In genomic region chr5:138755453-138756301, GRCm38 (mm10) we compare ENCODE assay signal across 8 mouse cellular contexts. TPM values are rescaled to one million over a fixed set of nuclear protein-coding genes. Genes with fewer than 3 reads are reported as not detected.
A peak's percentile ranks its signal among the peaks of the same experiment; 100 is the strongest.
DNase-seq lines count a peak whose midpoint lies in the region; ATAC-seq and TF ChIP-seq lines count a peak whose summit lies in the region.

No protein-coding gene starts in this region.

- TF ChIP-seq CTCF in layer of hippocampus, adult 2 months (conservative IDR thresholded peaks at IDR 0.05), result no peak
- TF ChIP-seq CTCF in intestine, postnatal 0 days (IDR thresholded peaks at IDR 0.05; ENCODE audit: low read depth), result no peak

- peak overlapping the region; percentile 90 for H3K27ac ChIP-seq in layer of hippocampus, adult 2 months
- H3K27ac ChIP-seq in intestine, postnatal 0 days (ENCODE audit: low read depth, low read length), result no peak overlapping the region
- 0 out of 2 replicates have a peak overlapping the region, but pooled peaks have one; percentile 51 for H3K27ac ChIP-seq in liver, embryonic 13.5 days
- peak overlapping the region; percentile 98 for H3K27ac ChIP-seq in neural tube, embryonic 14.5 days (ENCODE audit: low read depth, low read length)

- intact Hi-C loops in gastrocnemius, postnatal 14 days (cut with DNase I; ENCODE audit: low total_unique reads), result no loop called here

- H3K9ac ChIP-seq in intestine, postnatal 0 days (ENCODE audit: low read depth, low read length), result peak overlapping the region; percentile 53; the same call in 1 of the 2 replicates
- peak overlapping the region; percentile 33 for H3K9ac ChIP-seq in liver, embryonic 13.5 days
- H3K9ac ChIP-seq in neural tube, embryonic 14.5 days (replicated peaks; ENCODE audit: low read depth, low read length), result peak overlapping the region; percentile 93

- no peaks in the 10 kb centered on the region for H3K9me3 ChIP-seq in intestine, postnatal 0 days (ENCODE audit: control insufficient read depth)
- no peaks in the 10 kb centered on the region for H3K9me3 ChIP-seq in liver, embryonic 13.5 days (replicated peaks)
- no peaks in the 10 kb centered on the region for H3K9me3 ChIP-seq in neural tube, embryonic 14.5 days (ENCODE audit: control insufficient read depth, low read length)

- H3K36me3 ChIP-seq in intestine, postnatal 0 days (ENCODE audit: control insufficient read depth, insufficient read depth), result no peaks in the 10 kb centered on the region
- H3K36me3 ChIP-seq in liver, embryonic 13.5 days, result no peaks in the 10 kb centered on the region
- H3K36me3 ChIP-seq in neural tube, embryonic 14.5 days (ENCODE audit: control insufficient read depth, insufficient read depth, low read length), result peaks cover 13% of the 10 kb centered on the region; the same call in 1 of the 2 replicates

- H3K27me3 ChIP-seq in intestine, postnatal 0 days (replicated peaks; ENCODE audit: control insufficient read depth, insufficient read depth, low read length), result peaks cover 44% of the 10 kb centered on the region
- H3K27me3 ChIP-seq in liver, embryonic 13.5 days, result peaks cover 62% of the 10 kb centered on the region
- no peaks in the 10 kb centered on the region for H3K27me3 ChIP-seq in neural tube, embryonic 14.5 days (ENCODE audit: control insufficient read depth, insufficient read depth, low read length)

- peak overlapping the region; percentile 94 for H3K4me2 ChIP-seq in intestine, postnatal 0 days (replicated peaks; ENCODE audit: low read depth)
- peak overlapping the region; percentile 63 for H3K4me2 ChIP-seq in liver, embryonic 13.5 days
- peak overlapping the region; percentile 94 for H3K4me2 ChIP-seq in neural tube, embryonic 14.5 days (ENCODE audit: low read depth, low read length)

- H3K4me3 ChIP-seq in layer of hippocampus, adult 2 months, result peak overlapping the region; percentile 76
- peak overlapping the region; percentile 53 for H3K4me3 ChIP-seq in intestine, postnatal 0 days (ENCODE audit: low read depth, low read length)
- peak overlapping the region; percentile 56 for H3K4me3 ChIP-seq in liver, embryonic 13.5 days (replicated peaks)
- peak overlapping the region; percentile 60 for H3K4me3 ChIP-seq in neural tube, embryonic 14.5 days (ENCODE audit: low read depth, low read length)

- peak; percentile 27; the same call in 1 of the 2 replicates for ATAC-seq in common myeloid progenitor, adult 5-6 weeks (replicated peaks; ENCODE audit: low read depth, poor library complexity, severe bottlenecking)
- ATAC-seq in intestine, postnatal 0 days, result no peak
- no peak for ATAC-seq in liver, embryonic 13.5 days (ENCODE audit: low read depth)
- ATAC-seq in neural tube, embryonic 14.5 days (ENCODE audit: low read depth), result peak; percentile 7; the same call in 1 of the 2 replicates
- ATAC-seq in megakaryocyte-erythroid progenitor cell, adult 5-6 weeks (replicated peaks; ENCODE audit: low FRiP score, low TSS enrichment, poor library complexity, severe bottlenecking), result no peak

- no peak for DNase-seq in layer of hippocampus, adult 2 months (ENCODE audit: low spot score in 2 of 2)
- DNase-seq in layer of hippocampus, adult 9-10 months (ENCODE audit: low spot score), result no peak
- peak; percentile 44 for DNase-seq in gastrocnemius, postnatal 14 days
- no peak for DNase-seq in liver, embryonic 13.5 days

- under 1% methylated on average over 61 of the region's 61 CpGs for WGBS in intestine, postnatal 0 days
- WGBS in liver, embryonic 13.5 days (ENCODE audit: insufficient replicate concordance), result 3% methylated on average over 61 of the region's 61 CpGs
- under 1% methylated on average over 61 of the region's 61 CpGs for WGBS in neural tube, embryonic 14.5 days

- peaks cover 11% of the 10 kb centered on the region; the same call in 1 of the 2 replicates for H3K4me1 ChIP-seq in intestine, postnatal 0 days (replicated peaks; ENCODE audit: control insufficient read depth, insufficient read depth, low read length)
- H3K4me1 ChIP-seq in liver, embryonic 13.5 days (replicated peaks), result peaks cover 18% of the 10 kb centered on the region; the same call in 1 of the 2 replicates
- H3K4me1 ChIP-seq in neural tube, embryonic 14.5 days (ENCODE audit: control insufficient read depth, insufficient read depth, low read length), result peaks cover 51% of the 10 kb centered on the region

RNA-seq across cellular contexts. Expression of gene Fam20c, which starts 1.4 kb away (rescaled TPM):
- total RNA-seq in layer of hippocampus, adult 2 months (2021), result 10 to 100 TPM; 29.2 to 33.7 TPM
- total RNA-seq in common myeloid progenitor, adult 5-6 weeks (2017), result 0.87 and 1.6 TPM in 2 replicates
- total RNA-seq in gastrocnemius, postnatal 14 days (2021), result 10 to 100 TPM; 13.6 to 31.5 TPM
- 2.5 and 3.3 TPM in 2 replicates for polyA plus RNA-seq in intestine, postnatal 0 days (2015; fragmentation: Nextera tagmentation; extraction: Ambion mirVana)
- polyA plus RNA-seq in liver, embryonic 13.5 days (2015; fragmentation: Nextera tagmentation; extraction: Ambion mirVana), result 6.0 and 6.5 TPM in 2 replicates
- polyA plus RNA-seq in neural tube, embryonic 14.5 days (2014; fragmentation: Nextera tagmentation; extraction: Ambion mirVana), result 56.8 and 64.6 TPM in 2 replicates
- not detected in 2 replicates for total RNA-seq in megakaryocyte-erythroid progenitor cell, adult 5-6 weeks (2014; fragmentation: Nextera tagmentation)
- 0.38 TPM in 1 of 2 replicates, not detected in the other for total RNA-seq in megakaryocyte-erythroid progenitor cell, adult 5-6 weeks (2017)

Comparison
In these comparisons a context has a peak if more than half of its experiments do, and no peak if none do; other contexts are left out.
1. ATAC-seq: peak in common myeloid progenitor, adult 5-6 weeks (single experiment) and neural tube, embryonic 14.5 days (single experiment); none in intestine, postnatal 0 days (single experiment), liver, embryonic 13.5 days (single experiment) and megakaryocyte-erythroid progenitor cell, adult 5-6 weeks (single experiment).
2. H3K9ac ChIP-seq: peak in every context shown above with its lines; median percentile 93 in neural tube, embryonic 14.5 days; 53 in intestine, postnatal 0 days; 33 in liver, embryonic 13.5 days.
3. Peak in every context shown above with its lines, with median percentiles within 50 percentile points of each other: H3K4me3 ChIP-seq and H3K4me2 ChIP-seq.